Mouse (Mus musculus) midbrain, embryonic 12.5 days (tissue): ENCODE measurements around the gene Grin1. TPM values are rescaled to one million over a fixed set of nuclear protein-coding genes. Genes with fewer than 3 reads are reported as not detected.

Source experiments
- ATAC-seq: fragments of 200-750 bp; cut with Nextera tagmentation; 2 replicates; pipeline ENCODE4 v1.8.0; 2017; ENCODE audit warnings: low read depth, moderate TSS enrichment, moderate library complexity; ENCODE audit not compliant: low FRiP score
- H3K27ac ChIP-seq: fragments of 300-500 bp; sonication (generic); replicated peaks from 2 replicates; pipeline ENCODE4 v1.5.1; 2016; ENCODE audit warnings: mild to moderate bottlenecking
- H3K27me3 ChIP-seq: fragments of 300-500 bp; sonication (generic); 2 replicates; pipeline ENCODE4 v1.6.1; 2016; ENCODE audit warnings: mild to moderate bottlenecking
- H3K36me3 ChIP-seq: fragments of 300-500 bp; sonication (generic); 2 replicates; pipeline ENCODE4 v1.6.1; 2016
- H3K4me1 ChIP-seq: fragments of 300-500 bp; sonication (generic); 2 replicates; pipeline ENCODE4 v1.6.1; 2016
- H3K4me2 ChIP-seq: fragments of 300-500 bp; sonication (generic); replicated peaks from 2 replicates; pipeline ENCODE4 v1.6.1; 2016; ENCODE audit warnings: mild to moderate bottlenecking, moderate library complexity
- H3K4me3 ChIP-seq: fragments of 300-500 bp; sonication (generic); 2 replicates; pipeline ENCODE4 v1.5.1; 2016; ENCODE audit warnings: mild to moderate bottlenecking
- H3K9ac ChIP-seq: fragments of 300-500 bp; sonication (generic); replicated peaks from 2 replicates; pipeline ENCODE4 v1.6.1; 2016; ENCODE audit warnings: mild to moderate bottlenecking, moderate library complexity
- H3K9me3 ChIP-seq: fragments of 300-500 bp; sonication (generic); 2 replicates; pipeline ENCODE4 v1.6.1; 2016; ENCODE audit warnings: mild to moderate bottlenecking
- WGBS: fragments of 180-500 bp; shearing (Covaris S2); methylation state at CpG from one replicate; pipeline ENCODE4 v1.1.7; 2016; 5-methylcytosine and 5-hydroxymethylcytosine counted together
- polyA plus RNA-seq: library from polyadenylated mRNA; unstranded; fragments of >200 nt; fragmentation: Nextera tagmentation; extraction: Ambion mirVana; gene quantifications from 2 replicates; pipeline ENCODE4 v1.2.1, GENCODE M21; 2016

Gene Grin1
- polyA plus RNA-seq, 1 experiment from 2014 or later: 6.1 TPM

DNA sequence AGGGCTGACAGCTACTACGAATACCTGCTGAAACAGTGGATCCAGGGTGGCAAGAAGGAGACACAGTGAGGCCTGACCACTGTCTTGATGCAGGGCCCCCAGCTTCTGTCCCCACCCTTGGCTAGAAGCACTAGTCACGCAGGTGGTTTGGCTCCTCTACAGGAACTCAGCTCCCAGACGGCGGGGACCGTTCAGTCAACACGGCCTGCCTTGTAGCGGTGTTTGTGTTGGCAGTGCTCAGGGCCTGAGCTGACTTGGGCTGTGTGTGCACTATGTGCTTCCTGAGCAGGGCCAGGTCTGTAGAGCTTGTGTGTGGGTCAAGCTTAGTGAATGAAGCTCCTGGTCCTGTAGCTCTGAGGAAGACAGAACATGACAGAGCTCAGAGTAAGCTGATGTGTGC, 29.2 kb upstream of the Grin1 start:
- no peak for ATAC-seq
- 92% methylated on average over 7 of the region's 7 CpGs for WGBS
- H3K27me3 ChIP-seq: no peaks in the 10 kb centered on the region
- H3K27ac ChIP-seq: no peak overlapping the region
- peaks cover 97% of the 10 kb centered on the region for H3K36me3 ChIP-seq
- H3K9ac ChIP-seq: no peak overlapping the region
- H3K4me1 ChIP-seq: no peaks in the 10 kb centered on the region
- H3K4me2 ChIP-seq: no peak overlapping the region
- H3K9me3 ChIP-seq: no peaks in the 10 kb centered on the region
- no peak overlapping the region for H3K4me3 ChIP-seq

DNA sequence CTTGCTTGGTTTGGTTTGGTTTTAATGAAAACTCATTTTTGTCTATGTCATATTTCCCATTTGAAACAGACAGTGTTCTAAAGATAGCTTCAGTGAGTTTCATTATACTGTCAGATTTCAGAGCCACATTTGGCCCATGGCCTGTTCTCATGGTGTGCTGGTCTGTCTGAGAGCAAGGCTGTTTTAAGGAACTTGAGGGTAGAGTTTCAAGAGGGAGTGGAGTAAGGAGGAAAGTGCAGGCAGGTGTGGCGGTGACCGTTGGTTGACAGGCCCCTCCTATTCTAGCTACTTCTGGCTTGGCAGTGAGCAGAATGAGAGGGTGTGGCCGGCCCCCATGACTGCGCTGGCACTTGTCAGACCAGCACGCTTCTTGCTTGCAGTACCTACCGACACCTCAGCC, 19.3 kb upstream of the Grin1 start:
- WGBS: 92% methylated on average over 6 of the region's 6 CpGs
- H3K4me3 ChIP-seq: no peak overlapping the region
- no peaks in the 10 kb centered on the region for H3K9me3 ChIP-seq
- no peak overlapping the region for H3K9ac ChIP-seq
- H3K4me1 ChIP-seq: peaks cover 10% of the 10 kb centered on the region
- no peak overlapping the region for H3K4me2 ChIP-seq
- no peak for ATAC-seq
- H3K27me3 ChIP-seq: no peaks in the 10 kb centered on the region
- no peak overlapping the region for H3K27ac ChIP-seq
- H3K36me3 ChIP-seq: peaks cover 82% of the 10 kb centered on the region

DNA sequence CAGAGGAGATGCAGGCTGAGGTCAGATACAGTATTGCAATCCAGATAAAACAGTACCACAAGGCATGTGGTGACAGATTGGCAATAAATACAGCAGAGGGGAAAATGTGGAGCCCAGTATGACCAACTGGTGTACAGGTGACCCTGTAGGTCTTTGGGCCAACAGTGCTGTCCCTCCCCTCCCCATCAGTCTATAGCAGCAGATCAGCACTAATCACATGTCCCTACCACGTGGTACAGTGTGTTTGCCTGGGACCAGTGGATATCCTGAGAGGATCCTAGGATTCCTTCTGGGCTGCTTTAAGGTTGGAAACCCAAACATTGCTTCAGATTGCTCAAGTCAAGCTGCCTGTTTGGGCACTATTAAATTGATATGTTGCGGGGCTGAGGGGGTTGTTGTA, 14.6 kb upstream of the Grin1 start:
- no peak for ATAC-seq
- Histone ChIP-seq H3K27ac (no peak overlapping the region), H3K36me3 (peaks cover 47% of the 10 kb centered on the region), H3K9me3 (no peaks in the 10 kb centered on the region), H3K4me1 (peaks cover 18% of the 10 kb centered on the region), H3K9ac (peak overlapping the region; percentile 80), H3K4me2 (peak overlapping the region; percentile 86), H3K4me3 (peak overlapping the region; percentile 85), H3K27me3 (no peaks in the 10 kb centered on the region)
- 78% methylated on average over 2 of the region's 2 CpGs for WGBS

DNA sequence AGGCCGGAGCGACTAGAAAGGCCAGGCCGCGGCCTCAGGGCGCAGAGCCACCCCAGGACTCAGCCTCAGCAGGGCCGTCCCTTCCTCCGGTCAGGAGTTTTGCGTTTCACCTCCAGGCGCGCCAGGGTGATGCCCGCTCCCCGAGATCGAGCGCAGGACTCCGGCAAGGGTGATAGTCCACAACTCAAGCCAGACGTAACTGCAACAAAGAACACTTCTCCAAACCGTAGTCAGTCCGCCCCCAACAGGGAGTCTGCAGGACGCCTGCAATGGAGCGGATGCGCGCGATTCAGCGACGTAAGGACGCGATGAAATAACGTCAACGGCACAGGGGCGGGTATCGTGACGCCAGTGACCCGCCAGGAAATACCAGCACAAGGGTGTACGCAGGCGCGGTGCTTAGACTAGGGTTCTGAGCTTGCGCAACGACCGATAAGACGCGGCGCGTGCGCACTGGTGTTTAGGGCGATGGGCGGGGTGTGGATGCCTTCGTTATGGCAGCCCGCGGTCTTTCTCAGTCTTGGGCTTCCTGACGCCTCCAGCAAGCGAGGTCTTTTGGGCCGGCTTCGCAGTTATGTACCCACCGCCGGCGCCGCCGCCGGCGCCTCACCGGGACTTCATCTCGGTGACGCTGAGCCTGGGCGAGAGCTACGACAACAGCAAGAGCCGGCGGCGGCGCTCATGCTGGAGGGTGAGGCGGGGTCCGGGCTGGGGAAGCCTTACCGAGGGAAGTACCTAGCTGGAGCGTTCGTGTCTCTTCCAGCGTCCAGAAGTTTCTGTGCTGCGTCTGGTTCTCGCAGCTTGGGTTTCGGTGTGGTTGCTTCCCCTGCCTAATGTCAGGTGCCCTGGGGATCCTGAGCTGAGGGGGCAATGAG, 13.5 kb upstream of the Grin1 start, which contains the start of gene Man1b1:
Gene Man1b1 (plus strand): TSS at position 53 of the 875 bp plus-strand sequence.
- Histone ChIP-seq H3K4me1 (peaks cover 18% of the 10 kb centered on the region), H3K4me2 (peak within 1 kb of the TSS; percentile 86), H3K27me3 (no peaks in the 10 kb centered on the region), H3K36me3 (peaks cover 36% of the 10 kb centered on the region), H3K9me3 (no peaks in the 10 kb centered on the region), H3K4me3 (peak within 1 kb of the TSS; percentile 85), H3K9ac (peak within 1 kb of the TSS; percentile 82), H3K27ac (peak within 1 kb of the TSS; percentile 82)
- under 1% methylated on average over 78 of the region's 78 CpGs for WGBS
- peak; percentile 98 for ATAC-seq

DNA sequence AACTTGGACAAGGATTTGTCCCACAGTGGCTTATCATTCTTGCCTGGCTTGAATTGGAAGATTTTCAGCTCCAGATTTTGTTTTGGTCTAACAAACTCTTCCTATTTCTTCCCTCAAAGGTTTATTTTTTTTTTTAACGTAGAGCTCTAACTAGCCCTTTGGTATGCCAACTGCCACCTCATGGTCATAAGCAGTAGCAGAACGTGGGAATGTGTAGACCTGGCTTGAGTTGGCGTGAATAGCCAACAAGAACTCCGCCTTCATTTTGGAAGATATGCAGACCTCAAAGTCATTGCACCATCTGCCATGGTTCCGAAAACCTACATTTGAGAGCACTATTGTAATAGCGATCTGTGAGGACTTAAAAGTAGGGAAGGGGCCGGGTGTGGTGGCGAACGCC, 12.5 kb upstream of the Grin1 start:
- H3K4me3 ChIP-seq: peak overlapping the region; percentile 85
- H3K27me3 ChIP-seq: peaks cover 4% of the 10 kb centered on the region; the same call in 1 of the 2 replicates
- H3K4me2 ChIP-seq: peak overlapping the region; percentile 86
- H3K27ac ChIP-seq: no peak overlapping the region
- H3K9ac ChIP-seq: peak overlapping the region; percentile 82
- H3K36me3 ChIP-seq: peaks cover 26% of the 10 kb centered on the region
- WGBS: 67% methylated on average over 9 of the region's 9 CpGs
- H3K9me3 ChIP-seq: no peaks in the 10 kb centered on the region
- H3K4me1 ChIP-seq: peaks cover 18% of the 10 kb centered on the region
- no peak for ATAC-seq

DNA sequence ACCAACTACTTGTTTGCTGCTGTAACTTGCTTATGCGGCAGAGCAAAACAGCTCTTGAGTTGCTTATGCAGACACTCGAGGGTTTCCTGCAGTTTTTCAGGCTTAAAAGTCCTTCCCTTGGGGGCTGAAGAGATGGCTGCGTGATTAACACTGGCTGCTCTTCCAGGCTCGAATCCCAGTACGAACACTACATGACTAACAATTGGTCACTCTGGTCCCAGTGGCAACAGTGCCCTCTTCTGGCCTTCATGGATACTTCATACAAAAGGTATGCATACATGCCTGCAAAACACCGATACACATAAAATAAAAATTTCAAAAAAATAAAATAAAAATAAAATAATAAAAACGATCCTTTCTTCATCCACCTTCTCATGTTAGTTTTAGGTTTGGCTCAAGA, 9.5 kb upstream of the Grin1 start:
- no peak for ATAC-seq
- Histone ChIP-seq H3K9ac (no peak overlapping the region), H3K4me3 (no peak overlapping the region), H3K4me2 (no peak overlapping the region), H3K27ac (no peak overlapping the region), H3K27me3 (peaks cover 4% of the 10 kb centered on the region; the same call in 1 of the 2 replicates), H3K4me1 (peaks cover 9% of the 10 kb centered on the region), H3K36me3 (no peaks in the 10 kb centered on the region), H3K9me3 (no peaks in the 10 kb centered on the region)
- WGBS: 37% methylated on average over 7 of the region's 7 CpGs

DNA sequence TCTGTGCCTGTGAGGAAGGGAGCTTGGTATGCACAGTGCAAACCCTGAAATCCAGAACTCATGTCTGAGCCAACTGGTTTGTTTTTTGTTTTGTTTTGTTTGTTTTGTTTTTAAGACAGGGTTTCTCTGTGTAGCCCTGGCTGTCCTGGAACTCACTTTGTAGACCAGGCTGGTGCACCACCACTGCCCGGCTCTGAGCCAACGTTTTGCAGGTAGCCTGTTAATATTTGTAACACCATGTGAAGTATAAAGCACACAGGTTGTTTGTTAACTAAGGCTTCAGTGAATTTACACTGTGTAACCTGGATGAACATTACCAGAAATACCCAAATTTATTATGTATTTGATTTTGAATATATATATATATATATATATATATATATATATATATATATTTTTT, 7.0 kb upstream of the Grin1 start:
- Histone ChIP-seq H3K36me3 (no peaks in the 10 kb centered on the region), H3K27ac (no peak overlapping the region), H3K4me2 (no peak overlapping the region), H3K9me3 (no peaks in the 10 kb centered on the region), H3K27me3 (peaks cover 16% of the 10 kb centered on the region), H3K9ac (no peak overlapping the region), H3K4me1 (no peaks in the 10 kb centered on the region), H3K4me3 (no peak overlapping the region)
- WGBS: 85% methylated on average over 2 of the region's 2 CpGs
- ATAC-seq: no peak

DNA sequence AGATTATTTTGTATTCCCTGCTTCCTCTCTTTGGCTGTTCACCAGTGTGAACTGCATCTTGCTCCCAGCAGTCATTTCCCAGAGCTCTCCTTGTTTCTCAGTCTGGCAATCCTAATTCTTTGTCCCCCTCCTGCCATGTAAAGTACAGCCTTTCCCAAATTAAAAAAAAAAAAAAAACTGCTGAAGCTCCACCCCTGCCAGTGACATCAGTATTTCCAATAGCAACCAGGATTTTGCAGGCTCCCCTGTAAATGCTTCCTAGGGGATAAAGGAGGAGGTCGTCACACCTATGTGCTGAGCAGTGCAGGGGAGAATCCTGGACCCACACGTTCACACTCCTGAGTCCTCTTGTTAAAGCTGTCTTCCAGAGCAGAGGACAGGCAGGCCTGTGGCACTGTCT, 1.1 kb upstream of the Grin1 start:
- Histone ChIP-seq H3K4me3 (no peak overlapping the region), H3K4me1 (peaks cover 9% of the 10 kb centered on the region; the same call in 1 of the 2 replicates), H3K36me3 (no peaks in the 10 kb centered on the region), H3K9ac (no peak overlapping the region), H3K27ac (no peak overlapping the region), H3K27me3 (peaks cover 71% of the 10 kb centered on the region), H3K4me2 (no peak overlapping the region), H3K9me3 (no peaks in the 10 kb centered on the region)
- 32% methylated on average over 2 of the region's 2 CpGs for WGBS
- no peak for ATAC-seq

DNA sequence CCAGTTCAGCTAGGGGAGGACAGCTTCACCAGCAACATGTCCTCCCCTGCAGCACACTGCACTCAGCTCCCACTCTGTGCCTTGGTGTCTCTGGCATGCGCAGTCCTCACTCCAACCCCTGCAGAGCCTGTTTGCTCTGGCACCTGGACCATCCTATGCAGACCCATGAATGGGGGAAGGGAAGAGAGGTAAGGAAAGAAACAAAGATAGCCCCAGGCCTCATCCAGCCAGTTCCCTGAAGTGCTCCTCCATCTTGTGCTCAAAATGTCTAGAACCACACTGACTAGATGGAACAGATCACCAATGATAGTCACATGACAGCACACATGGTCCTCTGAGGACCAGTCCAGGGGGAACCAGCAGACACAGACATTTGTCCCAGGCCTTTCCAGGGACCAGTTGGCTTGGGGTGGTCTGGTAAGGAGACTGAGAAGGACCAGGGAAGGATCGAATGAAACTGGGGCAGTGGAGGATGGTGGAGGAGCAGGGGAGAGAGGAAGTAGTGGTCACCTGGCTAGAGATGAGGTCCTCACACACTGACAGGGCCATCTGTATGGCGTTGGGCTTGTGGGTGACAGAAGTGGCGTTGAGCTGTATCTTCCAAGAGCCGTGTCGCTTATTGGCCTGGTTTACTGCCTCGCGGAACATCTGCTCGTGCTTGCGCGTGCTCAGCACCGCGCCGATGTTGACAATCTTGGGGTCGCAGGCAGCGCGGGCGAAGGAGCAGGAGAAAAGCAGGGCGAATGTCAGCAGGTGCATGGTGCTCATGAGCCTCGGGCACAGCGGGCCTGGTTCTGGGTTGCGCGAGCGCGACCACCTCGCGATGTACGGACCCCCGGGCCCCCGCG, 644 bp downstream of the Grin1 start:
- Histone ChIP-seq H3K27me3 (peaks cover 88% of the 10 kb centered on the region), H3K4me3 (peak overlapping the region; percentile 45), H3K4me1 (peaks cover 9% of the 10 kb centered on the region; the same call in 1 of the 2 replicates), H3K9ac (peak overlapping the region; percentile 49), H3K36me3 (no peaks in the 10 kb centered on the region), H3K4me2 (peak overlapping the region; percentile 62), H3K27ac (0 out of 2 replicates have a peak overlapping the region, but pooled peaks have one; percentile 35), H3K9me3 (no peaks in the 10 kb centered on the region)
- 4% methylated on average over 31 of the region's 31 CpGs for WGBS
- peak; percentile 34; the same call in 1 of the 2 replicates for ATAC-seq

DNA sequence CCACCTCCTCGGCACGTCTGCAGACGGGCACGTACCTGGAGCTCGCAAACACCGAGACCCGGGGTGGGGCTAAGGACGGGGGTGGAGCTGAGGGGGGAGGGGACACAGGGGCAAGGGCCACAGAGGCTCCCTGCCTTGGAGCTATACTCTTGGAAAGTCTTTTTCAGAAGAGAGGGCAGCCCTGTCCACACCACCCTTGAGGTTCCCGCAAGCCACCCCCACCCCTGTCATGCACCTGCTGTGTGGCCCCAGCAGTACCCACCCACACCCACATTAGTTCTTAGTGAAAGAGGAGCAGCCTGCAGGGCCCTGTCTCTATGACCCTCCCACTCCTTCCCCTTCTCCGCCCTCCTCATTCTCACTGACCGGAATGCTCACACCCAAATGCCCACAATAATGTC, 7.5 kb downstream of the Grin1 start:
- WGBS: 4% methylated on average over 11 of the region's 11 CpGs
- no peak for ATAC-seq
- Histone ChIP-seq H3K9ac (no peak overlapping the region), H3K4me2 (no peak overlapping the region), H3K27ac (no peak overlapping the region), H3K27me3 (peaks cover 97% of the 10 kb centered on the region), H3K36me3 (no peaks in the 10 kb centered on the region), H3K9me3 (no peaks in the 10 kb centered on the region), H3K4me1 (no peaks in the 10 kb centered on the region), H3K4me3 (no peak overlapping the region)

DNA sequence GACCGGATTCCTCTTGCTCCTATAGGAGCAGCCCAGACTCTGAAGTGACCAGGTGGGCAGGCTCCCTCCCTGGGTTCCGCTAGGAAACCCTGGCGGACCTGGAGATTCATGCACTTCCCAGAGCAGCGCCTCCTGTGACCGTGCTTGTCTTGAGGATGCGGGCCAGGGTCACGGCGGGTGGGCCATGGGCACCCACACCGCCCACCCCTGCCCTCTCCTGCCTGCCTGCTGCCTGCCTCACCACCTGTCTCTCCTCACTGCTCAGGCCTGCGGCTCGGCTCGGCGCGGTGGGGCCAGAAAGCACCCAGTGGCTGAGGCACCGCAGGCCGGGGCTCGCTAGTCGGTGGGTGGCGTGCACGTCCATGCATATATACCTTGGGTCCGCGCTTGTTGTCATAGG, 8.0 kb downstream of the Grin1 start:
- Histone ChIP-seq H3K27ac (no peak overlapping the region), H3K4me1 (no peaks in the 10 kb centered on the region), H3K36me3 (no peaks in the 10 kb centered on the region), H3K4me2 (no peak overlapping the region), H3K27me3 (peaks cover 97% of the 10 kb centered on the region), H3K4me3 (no peak overlapping the region), H3K9me3 (no peaks in the 10 kb centered on the region), H3K9ac (no peak overlapping the region)
- ATAC-seq: no peak
- WGBS: 2% methylated on average over 22 of the region's 22 CpGs

DNA sequence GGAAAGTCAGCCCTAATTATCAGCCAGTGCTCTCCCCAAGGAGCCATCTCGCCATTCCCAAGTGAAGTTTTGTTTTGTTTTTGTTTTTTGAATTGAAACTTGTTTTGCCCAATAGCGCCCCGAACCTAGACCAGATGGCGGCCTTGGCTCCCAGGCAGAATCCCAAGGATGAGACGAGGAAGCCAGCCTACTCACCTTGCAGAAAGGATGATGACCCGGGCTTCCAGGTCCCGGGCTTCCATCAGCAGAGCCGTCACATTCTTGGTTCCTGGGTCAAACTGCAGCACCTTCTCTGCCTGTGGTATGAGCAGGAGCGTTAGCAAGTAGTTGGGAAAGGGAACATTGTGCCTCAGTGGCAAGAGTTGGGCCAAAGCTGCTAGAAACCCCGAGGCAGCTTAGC, 8.8 kb downstream of the Grin1 start:
- Histone ChIP-seq H3K4me3 (no peak overlapping the region), H3K4me2 (no peak overlapping the region), H3K27me3 (peaks cover 96% of the 10 kb centered on the region), H3K9me3 (no peaks in the 10 kb centered on the region), H3K36me3 (no peaks in the 10 kb centered on the region), H3K27ac (no peak overlapping the region), H3K9ac (no peak overlapping the region), H3K4me1 (peaks cover 2% of the 10 kb centered on the region; the same call in 1 of the 2 replicates)
- ATAC-seq: no peak
- 55% methylated on average over 10 of the region's 10 CpGs for WGBS
